Mouse (Mus musculus): ENCODE data around the gene Ap3b1. TPM values are rescaled to one million over a fixed set of nuclear protein-coding genes. Genes with fewer than 3 reads are reported as not detected.

Gene Ap3b1
- polyA plus RNA-seq, 1 experiment: 29.3 TPM

GRCm38 (mm10) chr13:94518176-94518575 is 159.4 kb downstream of the Ap3b1 start:
- Histone ChIP-seq H3K79me2 (ENCODE audit: control insufficient read depth, insufficient read depth) (no peaks in the 10 kb centered on the region), H3K27me3 (ENCODE audit: control insufficient read depth, insufficient read depth, insufficient read length) (no peaks in the 10 kb centered on the region), H3K4me3 (no peak overlapping the region), H3K36me3 (ENCODE audit: control insufficient read depth, insufficient read depth) (no peaks in the 10 kb centered on the region), H3ac (ENCODE audit: control insufficient read depth, insufficient read length) (no peak overlapping the region), H3K4me2 (ENCODE audit: low read depth) (no peak overlapping the region)
- TF ChIP-seq MAX (IDR thresholded peaks at IDR 0.05; ENCODE audit: low read depth): no peak
- no peak for TF ChIP-seq MYOG (IDR thresholded peaks at IDR 0.05; ENCODE audit: control insufficient read depth in 1 of 3, insufficient read depth in 1 of 3, insufficient read length in 2 of 3, low read depth in 2 of 3)
- no peak for TF ChIP-seq POLR2AphosphoS2 (IDR thresholded peaks at IDR 0.05; ENCODE audit: insufficient read length, low read depth)
- TF ChIP-seq MYOD1 (IDR thresholded peaks at IDR 0.05; ENCODE audit: control insufficient read depth in 1 of 3, insufficient read length in 2 of 3, low read depth in 2 of 3): no peak
- no peak for TF ChIP-seq POLR2A (IDR thresholded peaks at IDR 0.05; ENCODE audit: insufficient read length, low read depth)

DNA sequence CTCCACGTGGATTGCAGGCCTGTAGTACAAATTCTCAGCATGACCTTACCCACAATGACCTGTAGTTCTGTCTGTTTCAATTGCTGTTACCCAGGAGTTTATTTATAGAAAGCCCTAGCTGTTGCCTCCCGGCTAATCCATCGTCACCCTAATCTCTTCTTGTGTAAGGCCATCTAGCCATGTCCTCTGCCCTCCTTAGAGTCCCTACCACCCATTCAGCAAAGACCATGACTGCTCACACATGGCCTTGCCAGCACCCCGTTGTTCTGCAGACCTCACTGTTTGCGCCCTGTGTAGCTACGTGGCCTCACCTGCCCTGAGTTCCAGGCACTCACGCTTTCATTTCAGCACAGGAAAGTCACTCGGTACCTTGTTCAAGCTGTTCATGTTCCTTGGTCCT is 160.5 kb downstream of the Ap3b1 start:
- Histone ChIP-seq H3K79me2 (ENCODE audit: control insufficient read depth, insufficient read depth) (no peaks in the 10 kb centered on the region), H3K4me2 (ENCODE audit: low read depth) (no peak overlapping the region), H3ac (ENCODE audit: control insufficient read depth, insufficient read length) (no peak overlapping the region), H3K4me3 (no peak overlapping the region), H3K36me3 (ENCODE audit: control insufficient read depth, insufficient read depth) (no peaks in the 10 kb centered on the region), H3K27me3 (ENCODE audit: control insufficient read depth, insufficient read depth, insufficient read length) (no peaks in the 10 kb centered on the region)
- TF ChIP-seq MYOD1 (IDR thresholded peaks at IDR 0.05; ENCODE audit: control insufficient read depth in 1 of 3, insufficient read length in 2 of 3, low read depth in 2 of 3): no peak
- no peak for TF ChIP-seq CEBPB (IDR thresholded peaks at IDR 0.05; ENCODE audit: insufficient read depth, poor library complexity, severe bottlenecking)
- no peak for TF ChIP-seq MYOG (IDR thresholded peaks at IDR 0.05; ENCODE audit: control insufficient read depth in 1 of 3, insufficient read depth in 1 of 3, insufficient read length in 2 of 3, low read depth in 2 of 3)
- no peak for TF ChIP-seq TCF3 (IDR thresholded peaks at IDR 0.05; ENCODE audit: insufficient read length, low read depth)
- TF ChIP-seq POLR2AphosphoS2 (IDR thresholded peaks at IDR 0.05; ENCODE audit: insufficient read length, low read depth): no peak
- no peak for TF ChIP-seq REST (IDR thresholded peaks at IDR 0.05; ENCODE audit: insufficient read depth, insufficient read length)
- TF ChIP-seq E2F4 (IDR thresholded peaks at IDR 0.05; ENCODE audit: insufficient read depth): no peak
- TF ChIP-seq SRF (IDR thresholded peaks at IDR 0.05; ENCODE audit: control insufficient read depth, insufficient read length, low read depth): no peak
- TF ChIP-seq USF1 (IDR thresholded peaks at IDR 0.05; ENCODE audit: low read depth): no peak
- no peak for TF ChIP-seq TCF12 (IDR thresholded peaks at IDR 0.05; ENCODE audit: insufficient read depth, poor library complexity, severe bottlenecking)
- TF ChIP-seq MAX (IDR thresholded peaks at IDR 0.05; ENCODE audit: low read depth): no peak
- TF ChIP-seq POLR2A (IDR thresholded peaks at IDR 0.05; ENCODE audit: insufficient read length, low read depth): no peak

GRCm38 (mm10) chr13:94523213-94523612 is 164.5 kb downstream of the Ap3b1 start:
- Histone ChIP-seq H3K36me3 (ENCODE audit: control insufficient read depth, insufficient read depth) (no peaks in the 10 kb centered on the region), H3K4me2 (ENCODE audit: low read depth) (no peak overlapping the region), H3ac (ENCODE audit: control insufficient read depth, insufficient read length) (no peak overlapping the region), H3K27me3 (ENCODE audit: control insufficient read depth, insufficient read depth, insufficient read length) (no peaks in the 10 kb centered on the region), H3K79me2 (ENCODE audit: control insufficient read depth, insufficient read depth) (no peaks in the 10 kb centered on the region), H3K4me3 (no peak overlapping the region)
- no peak for TF ChIP-seq REST (IDR thresholded peaks at IDR 0.05; ENCODE audit: insufficient read depth, insufficient read length)
- TF ChIP-seq E2F4 (IDR thresholded peaks at IDR 0.05; ENCODE audit: insufficient read depth): no peak
- no peak for TF ChIP-seq USF1 (IDR thresholded peaks at IDR 0.05; ENCODE audit: low read depth)
- TF ChIP-seq TCF3 (IDR thresholded peaks at IDR 0.05; ENCODE audit: insufficient read length, low read depth): no peak
- TF ChIP-seq MAX (IDR thresholded peaks at IDR 0.05; ENCODE audit: low read depth): no peak
- TF ChIP-seq TCF12 (IDR thresholded peaks at IDR 0.05; ENCODE audit: insufficient read depth, poor library complexity, severe bottlenecking): no peak
- TF ChIP-seq CEBPB (IDR thresholded peaks at IDR 0.05; ENCODE audit: insufficient read depth, poor library complexity, severe bottlenecking): no peak
- TF ChIP-seq SRF (IDR thresholded peaks at IDR 0.05; ENCODE audit: control insufficient read depth, insufficient read length, low read depth): no peak
- TF ChIP-seq MYOD1 (IDR thresholded peaks at IDR 0.05; ENCODE audit: control insufficient read depth in 1 of 3, insufficient read length in 2 of 3, low read depth in 2 of 3): no peak
- no peak for TF ChIP-seq POLR2A (IDR thresholded peaks at IDR 0.05; ENCODE audit: insufficient read length, low read depth)
- TF ChIP-seq MYOG (IDR thresholded peaks at IDR 0.05; ENCODE audit: control insufficient read depth in 1 of 3, insufficient read depth in 1 of 3, insufficient read length in 2 of 3, low read depth in 2 of 3): no peak
- TF ChIP-seq POLR2AphosphoS2 (IDR thresholded peaks at IDR 0.05; ENCODE audit: insufficient read length, low read depth): no peak

GRCm38 (mm10) chr13:94524669-94525238 is 166.0 kb downstream of the Ap3b1 start:
- no peak for TF ChIP-seq CEBPB (IDR thresholded peaks at IDR 0.05; ENCODE audit: insufficient read depth, poor library complexity, severe bottlenecking)
- TF ChIP-seq TCF12 (IDR thresholded peaks at IDR 0.05; ENCODE audit: insufficient read depth, poor library complexity, severe bottlenecking): no peak
- no peak for TF ChIP-seq E2F4 (IDR thresholded peaks at IDR 0.05; ENCODE audit: insufficient read depth)
- no peak for TF ChIP-seq POLR2AphosphoS2 (IDR thresholded peaks at IDR 0.05; ENCODE audit: insufficient read length, low read depth)
- TF ChIP-seq POLR2A (IDR thresholded peaks at IDR 0.05; ENCODE audit: insufficient read length, low read depth): no peak

GRCm38 (mm10) chr13:94529138-94529537 is 170.4 kb downstream of the Ap3b1 start:
- TF ChIP-seq MYOG (IDR thresholded peaks at IDR 0.05; ENCODE audit: control insufficient read depth in 1 of 3, insufficient read depth in 1 of 3, insufficient read length in 2 of 3, low read depth in 2 of 3): no peak
- no peak for TF ChIP-seq CEBPB (IDR thresholded peaks at IDR 0.05; ENCODE audit: insufficient read depth, poor library complexity, severe bottlenecking)
- TF ChIP-seq TCF3 (IDR thresholded peaks at IDR 0.05; ENCODE audit: insufficient read length, low read depth): no peak
- TF ChIP-seq MAX (IDR thresholded peaks at IDR 0.05; ENCODE audit: low read depth): no peak
- no peak for TF ChIP-seq SRF (IDR thresholded peaks at IDR 0.05; ENCODE audit: control insufficient read depth, insufficient read length, low read depth)
- TF ChIP-seq E2F4 (IDR thresholded peaks at IDR 0.05; ENCODE audit: insufficient read depth): no peak
- TF ChIP-seq USF1 (IDR thresholded peaks at IDR 0.05; ENCODE audit: low read depth): no peak
- no peak for TF ChIP-seq MYOD1 (IDR thresholded peaks at IDR 0.05; ENCODE audit: control insufficient read depth in 1 of 3, insufficient read length in 2 of 3, low read depth in 2 of 3)
- no peak for TF ChIP-seq POLR2AphosphoS2 (IDR thresholded peaks at IDR 0.05; ENCODE audit: insufficient read length, low read depth)
- TF ChIP-seq TCF12 (IDR thresholded peaks at IDR 0.05; ENCODE audit: insufficient read depth, poor library complexity, severe bottlenecking): no peak
- no peak for TF ChIP-seq REST (IDR thresholded peaks at IDR 0.05; ENCODE audit: insufficient read depth, insufficient read length)
- TF ChIP-seq POLR2A (IDR thresholded peaks at IDR 0.05; ENCODE audit: insufficient read length, low read depth): no peak
- Histone ChIP-seq H3K27me3 (ENCODE audit: control insufficient read depth, insufficient read depth, insufficient read length) (no peaks in the 10 kb centered on the region), H3K36me3 (ENCODE audit: control insufficient read depth, insufficient read depth) (peaks cover 15% of the 10 kb centered on the region), H3ac (ENCODE audit: control insufficient read depth, insufficient read length) (no peak overlapping the region), H3K4me2 (ENCODE audit: low read depth) (no peak overlapping the region), H3K79me2 (ENCODE audit: control insufficient read depth, insufficient read depth) (no peaks in the 10 kb centered on the region), H3K4me3 (no peak overlapping the region)

More at GRCm38 (mm10) chr13:94524669-94525238, 166.0 kb downstream of the Ap3b1 start:
- Histone ChIP-seq H3K4me3 (no peak overlapping the region), H3K4me2 (ENCODE audit: low read depth) (no peak overlapping the region), H3K79me2 (ENCODE audit: control insufficient read depth, insufficient read depth) (no peaks in the 10 kb centered on the region), H3ac (ENCODE audit: control insufficient read depth, insufficient read length) (no peak overlapping the region), H3K27me3 (ENCODE audit: control insufficient read depth, insufficient read depth, insufficient read length) (no peaks in the 10 kb centered on the region), H3K36me3 (ENCODE audit: control insufficient read depth, insufficient read depth) (peaks cover 4% of the 10 kb centered on the region)

All from myocyte (in vitro differentiated cells).